Mouse (Mus musculus): ENCODE data around the gene Arid1b. TPM values are rescaled to one million over a fixed set of nuclear protein-coding genes. Genes with fewer than 3 reads are reported as not detected.
A peak's percentile ranks its signal among the peaks of the same experiment; 100 is the strongest.

Gene Arid1b
- polyA plus RNA-seq, 1 experiment from 2014 or later: 12.5 TPM

- WGBS: 69% methylated on average over 6 of the region's 6 CpGs
- ATAC-seq (ENCODE audit: low FRiP score, low read depth): no peak
- no peak overlapping the region for H3K27ac ChIP-seq
- no peaks in the 10 kb centered on the region for H3K9me3 ChIP-seq
- H3K4me2 ChIP-seq (replicated peaks): no peak overlapping the region
- peaks cover 44% of the 10 kb centered on the region for H3K4me1 ChIP-seq
- H3K27me3 ChIP-seq: no peaks in the 10 kb centered on the region
- H3K9ac ChIP-seq: no peak overlapping the region
- H3K4me3 ChIP-seq: no peak overlapping the region
- 0 out of 2 replicates have a peak, but pooled peaks cover 1% of the 10 kb centered on the region for H3K36me3 ChIP-seq
Observed at GRCm38 (mm10) chr17:5154322-5154721, 160.2 kb downstream of the Arid1b start.

- no peak overlapping the region for H3K27ac ChIP-seq
- H3K27me3 ChIP-seq: no peaks in the 10 kb centered on the region
- no peak for ATAC-seq (ENCODE audit: low FRiP score, low read depth)
- H3K9ac ChIP-seq: no peak overlapping the region
- no peak overlapping the region for H3K4me3 ChIP-seq
- peaks cover 30% of the 10 kb centered on the region for H3K4me1 ChIP-seq
- 0 out of 2 replicates have a peak, but pooled peaks cover 3% of the 10 kb centered on the region for H3K36me3 ChIP-seq
- WGBS: 61% methylated on average over 7 of the region's 7 CpGs
- no peak overlapping the region for H3K4me2 ChIP-seq (replicated peaks)
- H3K9me3 ChIP-seq: no peaks in the 10 kb centered on the region; the same call in 1 of the 2 replicates
Observed at GRCm38 (mm10) chr17:5157609-5158008, 163.5 kb downstream of the Arid1b start.

- WGBS: 50% methylated on average over 2 of the region's 2 CpGs
- 0 out of 2 replicates have a peak, but pooled peaks cover 3% of the 10 kb centered on the region for H3K36me3 ChIP-seq
- no peak for ATAC-seq (ENCODE audit: low FRiP score, low read depth)
- peaks cover 25% of the 10 kb centered on the region for H3K4me1 ChIP-seq
- no peak overlapping the region for H3K4me3 ChIP-seq
- no peak overlapping the region for H3K9ac ChIP-seq
- no peaks in the 10 kb centered on the region for H3K27me3 ChIP-seq
- H3K4me2 ChIP-seq (replicated peaks): no peak overlapping the region
- no peaks in the 10 kb centered on the region; the same call in 1 of the 2 replicates for H3K9me3 ChIP-seq
- H3K27ac ChIP-seq: no peak overlapping the region
Observed at GRCm38 (mm10) chr17:5162525-5162924, 168.4 kb downstream of the Arid1b start.

- Histone ChIP-seq H3K27me3 (no peaks in the 10 kb centered on the region), H3K9me3 (no peaks in the 10 kb centered on the region; the same call in 1 of the 2 replicates), H3K36me3 (0 out of 2 replicates have a peak, but pooled peaks cover 3% of the 10 kb centered on the region), H3K9ac (no peak overlapping the region), H3K27ac (no peak overlapping the region), H3K4me2 (replicated peaks) (no peak overlapping the region), H3K4me3 (no peak overlapping the region), H3K4me1 (peaks cover 27% of the 10 kb centered on the region)
- 82% methylated on average over 7 of the region's 7 CpGs for WGBS
- ATAC-seq (ENCODE audit: low FRiP score, low read depth): no peak
Observed at GRCm38 (mm10) chr17:5163251-5163826, 169.2 kb downstream of the Arid1b start.

GRCm38 (mm10) chr17:5164794-5165193, 170.7 kb downstream of the Arid1b start:
- ATAC-seq (ENCODE audit: low FRiP score, low read depth): no peak
- 83% methylated on average over 4 of the region's 4 CpGs for WGBS
- no peaks in the 10 kb centered on the region for H3K36me3 ChIP-seq
- no peak overlapping the region for H3K4me3 ChIP-seq
- H3K27ac ChIP-seq: no peak overlapping the region
- no peak overlapping the region for H3K9ac ChIP-seq
- no peak overlapping the region for H3K4me2 ChIP-seq (replicated peaks)
- no peaks in the 10 kb centered on the region for H3K27me3 ChIP-seq
- H3K9me3 ChIP-seq: no peaks in the 10 kb centered on the region; the same call in 1 of the 2 replicates
- H3K4me1 ChIP-seq: peaks cover 27% of the 10 kb centered on the region

- Histone ChIP-seq H3K4me1 (peaks cover 27% of the 10 kb centered on the region), H3K4me2 (replicated peaks) (no peak overlapping the region), H3K4me3 (no peak overlapping the region), H3K9me3 (no peaks in the 10 kb centered on the region; the same call in 1 of the 2 replicates), H3K27ac (no peak overlapping the region), H3K36me3 (no peaks in the 10 kb centered on the region), H3K9ac (no peak overlapping the region), H3K27me3 (no peaks in the 10 kb centered on the region)
- ATAC-seq (ENCODE audit: low FRiP score, low read depth): peak; percentile 71; the same call in 1 of the 2 replicates
- 79% methylated on average over 15 of the region's 15 CpGs for WGBS
Observed at GRCm38 (mm10) chr17:5165201-5165825, 171.2 kb downstream of the Arid1b start.

GRCm38 (mm10) chr17:5166175-5166574, 172.0 kb downstream of the Arid1b start:
- Histone ChIP-seq H3K27me3 (no peaks in the 10 kb centered on the region), H3K9me3 (no peaks in the 10 kb centered on the region), H3K9ac (no peak overlapping the region), H3K36me3 (no peaks in the 10 kb centered on the region), H3K27ac (no peak overlapping the region), H3K4me1 (peaks cover 27% of the 10 kb centered on the region), H3K4me3 (no peak overlapping the region), H3K4me2 (replicated peaks) (no peak overlapping the region)
- 81% methylated on average over 4 of the region's 4 CpGs for WGBS
- ATAC-seq (ENCODE audit: low FRiP score, low read depth): no peak

GRCm38 (mm10) chr17:5168046-5168445, 173.9 kb downstream of the Arid1b start:
- WGBS: 70% methylated on average over 7 of the region's 7 CpGs
- Histone ChIP-seq H3K9ac (no peak overlapping the region), H3K27ac (no peak overlapping the region), H3K36me3 (no peaks in the 10 kb centered on the region), H3K9me3 (no peaks in the 10 kb centered on the region), H3K4me3 (no peak overlapping the region), H3K4me2 (replicated peaks) (no peak overlapping the region), H3K4me1 (peaks cover 23% of the 10 kb centered on the region), H3K27me3 (no peaks in the 10 kb centered on the region)
- ATAC-seq (ENCODE audit: low FRiP score, low read depth): no peak

GRCm38 (mm10) chr17:5168640-5169039, 174.5 kb downstream of the Arid1b start:
- Histone ChIP-seq H3K4me2 (replicated peaks) (no peak overlapping the region), H3K9ac (no peak overlapping the region), H3K27me3 (no peaks in the 10 kb centered on the region), H3K4me1 (peaks cover 19% of the 10 kb centered on the region), H3K9me3 (no peaks in the 10 kb centered on the region), H3K36me3 (no peaks in the 10 kb centered on the region), H3K27ac (no peak overlapping the region), H3K4me3 (no peak overlapping the region)
- WGBS: 88% methylated on average over 7 of the region's 7 CpGs
- ATAC-seq (ENCODE audit: low FRiP score, low read depth): no peak

- H3K4me1 ChIP-seq: peaks cover 30% of the 10 kb centered on the region
- no peaks in the 10 kb centered on the region for H3K9me3 ChIP-seq
- H3K9ac ChIP-seq: no peak overlapping the region
- H3K27me3 ChIP-seq: no peaks in the 10 kb centered on the region
- no peak for ATAC-seq (ENCODE audit: low FRiP score, low read depth)
- H3K27ac ChIP-seq: no peak overlapping the region
- H3K4me3 ChIP-seq: no peak overlapping the region
- no peaks in the 10 kb centered on the region for H3K36me3 ChIP-seq
- H3K4me2 ChIP-seq (replicated peaks): no peak overlapping the region
- WGBS: 93% methylated on average over 12 of the region's 12 CpGs
Observed at GRCm38 (mm10) chr17:5170321-5170720, 176.2 kb downstream of the Arid1b start.

GRCm38 (mm10) chr17:5171467-5171866, 177.3 kb downstream of the Arid1b start:
- no peak overlapping the region for H3K4me2 ChIP-seq (replicated peaks)
- H3K4me1 ChIP-seq: peaks cover 32% of the 10 kb centered on the region
- H3K27ac ChIP-seq: no peak overlapping the region
- no peaks in the 10 kb centered on the region for H3K9me3 ChIP-seq
- H3K27me3 ChIP-seq: no peaks in the 10 kb centered on the region
- no peak overlapping the region for H3K9ac ChIP-seq
- H3K36me3 ChIP-seq: no peaks in the 10 kb centered on the region
- 91% methylated on average over 5 of the region's 5 CpGs for WGBS
- no peak overlapping the region for H3K4me3 ChIP-seq
- ATAC-seq (ENCODE audit: low FRiP score, low read depth): no peak

GRCm38 (mm10) chr17:5174426-5175020, 180.4 kb downstream of the Arid1b start:
- 78% methylated on average over 6 of the region's 6 CpGs for WGBS
- no peak for ATAC-seq (ENCODE audit: low FRiP score, low read depth)
- no peak overlapping the region for H3K4me3 ChIP-seq

More at GRCm38 (mm10) chr17:5174426-5175020, 180.4 kb downstream of the Arid1b start:
- H3K36me3 ChIP-seq: no peaks in the 10 kb centered on the region
- no peak overlapping the region for H3K27ac ChIP-seq
- H3K9ac ChIP-seq: no peak overlapping the region
- H3K4me2 ChIP-seq (replicated peaks): no peak overlapping the region
- no peaks in the 10 kb centered on the region for H3K9me3 ChIP-seq
- H3K27me3 ChIP-seq: no peaks in the 10 kb centered on the region
- peaks cover 38% of the 10 kb centered on the region for H3K4me1 ChIP-seq
